Mouse (Mus musculus) lung, adult 2 months (tissue): ENCODE measurements around the gene Cpox.

Experiments
- CTCF ChIP-seq: fragments of 200-500 bp; IDR thresholded peaks from 2 replicates; pipeline ENCODE4 v1.5.1; 2011; ENCODE audit warnings: mild to moderate bottlenecking, low read length, control low read depth; ENCODE audit not compliant: insufficient read depth
- POLR2A ChIP-seq: fragments of 200-500 bp; IDR thresholded peaks from 2 replicates; pipeline ENCODE4 v1.6.1; 2011; ENCODE audit warnings: low read depth, mild to moderate bottlenecking, control low read depth, low read length, borderline replicate concordance; ENCODE audit errors: extremely low read depth

DNA sequence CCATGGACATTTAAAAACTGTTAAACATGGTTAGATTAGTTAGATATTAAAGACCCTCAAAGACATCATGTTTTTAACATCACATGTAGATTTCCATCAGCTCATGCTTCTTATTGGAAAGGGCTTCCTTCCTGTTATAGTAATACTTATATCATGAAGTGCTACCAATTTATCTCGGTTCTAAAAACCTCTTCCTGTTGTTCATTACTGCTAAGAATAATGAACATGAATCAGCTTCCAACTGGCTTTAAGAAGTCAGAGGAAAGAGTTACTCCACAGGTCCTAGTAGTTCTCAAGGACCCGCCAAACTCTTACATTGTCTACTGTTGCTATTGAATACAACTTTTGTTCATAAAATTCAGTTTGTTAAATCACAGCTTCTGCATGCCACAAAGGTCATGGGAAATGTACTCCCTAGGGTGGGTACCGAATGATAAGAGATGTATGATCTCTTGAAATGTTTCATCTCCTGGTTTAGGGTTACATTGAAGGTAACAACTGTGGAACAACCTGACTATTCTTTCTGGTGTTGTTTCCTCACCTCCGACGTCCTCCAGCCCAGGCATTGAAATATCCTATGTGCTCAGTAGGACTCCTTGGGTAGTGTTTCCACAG is 19.6 kb downstream of the Cpox start:
- TF ChIP-seq POLR2A, result no peak
- no peak for TF ChIP-seq CTCF
